Comparison of ENCODE assay signal across 20 mouse cellular contexts in the genomic region with DNA sequence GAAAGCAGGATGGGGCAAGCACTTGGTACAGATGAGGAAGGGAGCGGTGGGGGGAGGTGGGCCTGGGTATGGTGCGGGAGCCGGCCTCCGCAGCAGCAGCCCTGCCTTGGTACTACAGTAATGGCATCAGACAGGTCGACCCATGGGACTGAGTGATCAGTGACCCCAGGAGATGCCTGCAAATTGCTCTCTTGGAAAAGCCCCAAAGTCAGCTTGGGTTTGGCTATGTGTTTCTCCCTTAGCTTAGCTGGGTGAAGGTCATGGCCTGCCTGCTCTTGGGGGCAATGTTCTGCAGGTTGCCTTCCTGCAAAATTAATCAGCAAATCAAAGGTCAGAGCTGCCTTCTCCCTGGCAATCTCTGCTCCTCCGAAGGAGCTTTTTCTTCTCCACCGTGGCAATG. TPM values are rescaled to one million over a fixed set of nuclear protein-coding genes. Genes with fewer than 3 reads are reported as not detected.
DNase-seq lines count a peak whose midpoint lies in the region; ATAC-seq lines count a peak whose summit lies in the region.
"Had no signal": no experiment of that assay in that cellular context is flagged by ENCODE, and none has a peak within 500 bp of the region (broad histone marks: within the 10 kb centered on the region; RNA-seq: fewer than 3 reads in every experiment).

No protein-coding gene starts in this region.

- 65% methylated on average over 7 of the region's 7 CpGs for WGBS in midbrain, embryonic 14.5 days
- 55% methylated on average over 7 of the region's 7 CpGs for WGBS in midbrain, embryonic 16.5 days
- 29% methylated on average over 7 of the region's 7 CpGs for WGBS in kidney, embryonic 16.5 days

- H3K36me3 ChIP-seq in midbrain, embryonic 14.5 days (ENCODE audit: control insufficient read depth, insufficient read depth, low read length), result no peaks in the 10 kb centered on the region
- H3K36me3 ChIP-seq in midbrain, embryonic 16.5 days (ENCODE audit: control insufficient read depth, insufficient read depth, low read length), result no peaks in the 10 kb centered on the region
- H3K36me3 ChIP-seq in kidney, embryonic 16.5 days (ENCODE audit: insufficient read depth, low read length), result no peaks in the 10 kb centered on the region
- H3K36me3 ChIP-seq: embryonic facial prominence, embryonic 13.5 days; forebrain, embryonic 15.5 days; heart, embryonic 12.5 days; hindbrain, embryonic 10.5 days had no signal

- H3K9ac ChIP-seq in midbrain, embryonic 14.5 days (replicated peaks; ENCODE audit: low read length), result no peak overlapping the region
- no peak overlapping the region for H3K9ac ChIP-seq in midbrain, embryonic 16.5 days (ENCODE audit: low read depth, low read length)
- no peak overlapping the region for H3K9ac ChIP-seq in kidney, embryonic 16.5 days (replicated peaks; ENCODE audit: low read length)
- H3K9ac ChIP-seq: embryonic facial prominence, embryonic 13.5 days; forebrain, embryonic 15.5 days; heart, embryonic 12.5 days; hindbrain, embryonic 14.5 days had no signal

- H3K4me2 ChIP-seq in midbrain, embryonic 14.5 days (ENCODE audit: low read length), result no peak overlapping the region
- H3K4me2 ChIP-seq in midbrain, embryonic 16.5 days (ENCODE audit: low read length), result no peak overlapping the region
- H3K4me2 ChIP-seq in kidney, embryonic 16.5 days (replicated peaks; ENCODE audit: low read depth, low read length), result no peak overlapping the region
- H3K4me2 ChIP-seq: embryonic facial prominence, embryonic 13.5 days; forebrain, embryonic 15.5 days; heart, embryonic 12.5 days; hindbrain, embryonic 14.5 days had no signal

- H3K27me3 ChIP-seq in midbrain, embryonic 14.5 days (ENCODE audit: control insufficient read depth, insufficient read depth, low read length), result no peaks in the 10 kb centered on the region
- H3K27me3 ChIP-seq in midbrain, embryonic 16.5 days (ENCODE audit: control insufficient read depth, insufficient read depth, low read depth, low read length), result no peaks in the 10 kb centered on the region; the same call in 1 of the 2 replicates
- H3K27me3 ChIP-seq in kidney, embryonic 16.5 days (ENCODE audit: insufficient read depth, low read length), result no peaks in the 10 kb centered on the region
- H3K27me3 ChIP-seq: forebrain, embryonic 15.5 days; heart, embryonic 12.5 days had no signal

- H3K9me3 ChIP-seq in midbrain, embryonic 14.5 days (ENCODE audit: control insufficient read depth, low read length), result no peaks in the 10 kb centered on the region
- no peaks in the 10 kb centered on the region for H3K9me3 ChIP-seq in midbrain, embryonic 16.5 days (replicated peaks; ENCODE audit: control insufficient read depth, low read length, poor library complexity, severe bottlenecking)
- no peaks in the 10 kb centered on the region for H3K9me3 ChIP-seq in kidney, embryonic 16.5 days (ENCODE audit: low read length)
- H3K9me3 ChIP-seq: embryonic facial prominence, embryonic 13.5 days; forebrain, embryonic 15.5 days; heart, embryonic 12.5 days; hindbrain, embryonic 10.5 days had no signal

- DNase-seq in midbrain, embryonic 14.5 days, result no peak
- DNase-seq in kidney, adult 8-10 months, result peak; percentile 79 to 88
- DNase-seq in kidney, postnatal 36 days, result peak; percentile 75 to 86
- DNase-seq in cerebellum, postnatal 14 days, result no peak
- DNase-seq in urinary bladder, adult 18-20 months (ENCODE audit: low spot score in 2 of 2), result no peak
- DNase-seq: adrenal gland, adult 8-10 months; cerebellum, adult 11 months; cerebellum, adult 8-10 months; cerebellum, postnatal 25 days; gastrocnemius, postnatal 14 days; heart, adult 2 months had no signal

- H3K27ac ChIP-seq in midbrain, embryonic 14.5 days (replicated peaks; ENCODE audit: low read depth, low read length), result 0 out of 2 replicates have a peak overlapping the region, but pooled peaks have one; percentile 13
- H3K27ac ChIP-seq in midbrain, embryonic 16.5 days (ENCODE audit: low read length), result no peak overlapping the region
- no peak overlapping the region for H3K27ac ChIP-seq in kidney, embryonic 16.5 days (ENCODE audit: low read length)
- H3K27ac ChIP-seq: embryonic facial prominence, embryonic 13.5 days; forebrain, embryonic 15.5 days; heart, adult 2 months; hindbrain, embryonic 10.5 days; hindbrain, embryonic 14.5 days had no signal

- ATAC-seq in midbrain, embryonic 14.5 days (ENCODE audit: low FRiP score, low TSS enrichment), result no peak
- no peak for ATAC-seq in midbrain, embryonic 16.5 days
- peak; percentile 39; the same call in 1 of the 2 replicates for ATAC-seq in kidney, embryonic 16.5 days (ENCODE audit: low FRiP score, low TSS enrichment)
- ATAC-seq in erythroblast, adult 5-6 weeks (replicated peaks; ENCODE audit: low FRiP score, poor library complexity, severe bottlenecking), result no peak
- ATAC-seq: forebrain, embryonic 15.5 days had no signal

- no peak overlapping the region for H3K4me3 ChIP-seq in midbrain, embryonic 14.5 days (replicated peaks; ENCODE audit: low read depth, low read length)
- H3K4me3 ChIP-seq in midbrain, embryonic 16.5 days (ENCODE audit: low read depth, low read length), result no peak overlapping the region
- H3K4me3 ChIP-seq in kidney, embryonic 16.5 days (ENCODE audit: low read length), result no peak overlapping the region
- H3K4me3 ChIP-seq: embryonic facial prominence, embryonic 13.5 days; erythroblast, embryonic 14.5 days; forebrain, embryonic 15.5 days; heart, adult 2 months; heart, embryonic 12.5 days; hindbrain, embryonic 10.5 days had no signal

- peaks cover 10% of the 10 kb centered on the region; the same call in 1 of the 2 replicates for H3K4me1 ChIP-seq in midbrain, embryonic 14.5 days (ENCODE audit: control insufficient read depth, insufficient read depth, low read length)
- H3K4me1 ChIP-seq in midbrain, embryonic 16.5 days (ENCODE audit: control insufficient read depth, insufficient read depth, low read length), result peaks cover 3% of the 10 kb centered on the region
- H3K4me1 ChIP-seq in kidney, embryonic 16.5 days (ENCODE audit: insufficient read depth, low read length), result peaks cover 32% of the 10 kb centered on the region

RNA-seq across cellular contexts. Expression of a gene that starts 21.7 kb away (rescaled TPM):
- polyA plus RNA-seq in midbrain, embryonic 14.5 days (2014; fragmentation: Nextera tagmentation; extraction: Ambion mirVana), result 18.4 and 20.0 TPM in 2 replicates
- polyA plus RNA-seq in midbrain, embryonic 16.5 days (2015; fragmentation: Nextera tagmentation; extraction: Ambion mirVana), result 17.5 and 18.0 TPM in 2 replicates
- 6.4 and 7.3 TPM in 2 replicates for polyA plus RNA-seq in kidney, embryonic 16.5 days (2015; fragmentation: Nextera tagmentation; extraction: Ambion mirVana)
- not detected in 2 replicates for total RNA-seq in erythroblast, adult 5-6 weeks (2015; ENCODE audit: low replicate concordance)
- not detected in 2 replicates for total RNA-seq in erythroblast, adult 5-6 weeks (2017; ENCODE audit: low replicate concordance)

RNA-seq across cellular contexts. Expression of a gene that starts 28.6 kb away (rescaled TPM):
- 6.2 and 7.6 TPM in 2 replicates for polyA plus RNA-seq in midbrain, embryonic 14.5 days (2014; fragmentation: Nextera tagmentation; extraction: Ambion mirVana)
- polyA plus RNA-seq in midbrain, embryonic 16.5 days (2015; fragmentation: Nextera tagmentation; extraction: Ambion mirVana), result 12.0 and 14.4 TPM in 2 replicates
- polyA plus RNA-seq in kidney, embryonic 16.5 days (2015; fragmentation: Nextera tagmentation; extraction: Ambion mirVana), result 52.5 and 62.0 TPM in 2 replicates
- 4.0 and 6.3 TPM in 2 replicates for total RNA-seq in erythroblast, adult 5-6 weeks (2015; ENCODE audit: low replicate concordance)
- 1.2 TPM in 1 of 2 replicates, not detected in the other for total RNA-seq in erythroblast, adult 5-6 weeks (2017; ENCODE audit: low replicate concordance)

Comparison
In these comparisons a context has a peak if more than half of its experiments do, and no peak if none do; other contexts are left out.
1. DNase-seq: peak in kidney, adult 8-10 months (2 of 2) and kidney, postnatal 36 days (2 of 2); none in midbrain, embryonic 14.5 days (single experiment), cerebellum, postnatal 14 days (0 of 2) and urinary bladder, adult 18-20 months (0 of 2).